Mouse (Mus musculus) thymus, adult 2 months (tissue): Measurements from ENCODE around the gene Mks1.

Experiments used
- CTCF ChIP-seq: fragments of 200-500 bp; IDR thresholded peaks from 2 replicates; pipeline ENCODE4 v1.5.1; 2012; ENCODE audit warnings: mild to moderate bottlenecking, control low read depth, low read length, moderate library complexity, borderline replicate concordance; ENCODE audit not compliant: control insufficient read depth, poor library complexity, insufficient read depth; ENCODE audit errors: extremely low read depth
- POLR2A ChIP-seq: fragments of 200-500 bp; IDR thresholded peaks from 2 replicates; pipeline ENCODE4 v1.6.1; 2012; ENCODE audit warnings: mild to moderate bottlenecking, low read length, control low read depth, moderate library complexity; ENCODE audit not compliant: control insufficient read depth, poor library complexity, insufficient read depth; ENCODE audit errors: extremely low read depth

GRCm38 (mm10) chr11:87814831-87815230 lies 38.2 kb upstream of the Mks1 start:
- no peak for TF ChIP-seq CTCF
- TF ChIP-seq POLR2A, result no peak
